Mouse (Mus musculus) left cerebral cortex, adult 2 months (tissue): ENCODE measurements around the gene Tns1. TPM values are rescaled to one million over a fixed set of nuclear protein-coding genes. Genes with fewer than 3 reads are reported as not detected.

ENCODE experiments used
- DNase-seq, 2 experiments: peaks; one replicate each; pipeline ENCODE4 v3.0.0; 2021 to 2022; ENCODE audit warnings: low spot score in 2 of 2, mixed read lengths in 1 of 2; ENCODE audit errors: extremely low spot score in 1 of 2
- H3K27ac ChIP-seq: fragments of 200-600 bp; 2 replicates; pipeline ENCODE4 v1.8.1; 2022
- H3K4me3 ChIP-seq: fragments of 200-600 bp; 2 replicates; pipeline ENCODE4 v1.8.1; 2022
- CTCF ChIP-seq: fragments of 200-600 bp; IDR thresholded peaks from 2 replicates; pipeline ENCODE4 v1.8.1; 2022; ENCODE audit warnings: antibody characterized with exemption, mild to moderate bottlenecking, moderate library complexity
- intact Hi-C: fragments of 180-260 bp; cut with DNase I; formaldehyde crosslinking; loops from one replicate; pipeline ENCODE4 v1.15.1; 2025
- total RNA-seq, 2 experiments: library from RNA; stranded (reverse); gene quantifications; 2 replicates each; pipeline ENCODE4 v1.2.3; 2021

The Tns1 gene
- total RNA-seq, 2 experiments from 2014 or later, result 43.5 to 46.4 TPM

GRCm38 (mm10) chr1:74119115-74119514, 5.1 kb downstream of the Tns1 start:
- no peak for DNase-seq
- H3K4me3 ChIP-seq, result no peak overlapping the region
- TF ChIP-seq CTCF, result no peak
- H3K27ac ChIP-seq, result no peak overlapping the region
- intact Hi-C loops, result no loop called here

GRCm38 (mm10) chr1:74117876-74118275, 6.4 kb downstream of the Tns1 start:
- no peak for TF ChIP-seq CTCF
- DNase-seq, result no peak
- no peak overlapping the region for H3K4me3 ChIP-seq
- no peak overlapping the region for H3K27ac ChIP-seq
- intact Hi-C loops, result no loop called here

- Histone ChIP-seq H3K4me3 (no peak overlapping the region), H3K27ac (no peak overlapping the region)
- DNase-seq, result no peak
- intact Hi-C loops, result no loop called here
- no peak for TF ChIP-seq CTCF
These were observed 11.2 kb downstream of the Tns1 start for GRCm38 (mm10) chr1:74113071-74113470.

GRCm38 (mm10) chr1:74111696-74112030, 12.6 kb downstream of the Tns1 start:
- no peak overlapping the region for H3K4me3 ChIP-seq
- intact Hi-C loops, result no loop called here
- TF ChIP-seq CTCF, result no peak
- no peak for DNase-seq
- no peak overlapping the region for H3K27ac ChIP-seq

- no peak overlapping the region for H3K27ac ChIP-seq
- H3K4me3 ChIP-seq, result no peak overlapping the region
- no peak for TF ChIP-seq CTCF
- no peak for DNase-seq
- intact Hi-C loops, result no loop called here
These were observed 13.1 kb downstream of the Tns1 start for GRCm38 (mm10) chr1:74110932-74111695.

GRCm38 (mm10) chr1:74109670-74110069, 14.6 kb downstream of the Tns1 start:
- intact Hi-C loops, result no loop called here
- DNase-seq, result no peak
- no peak overlapping the region for H3K4me3 ChIP-seq
- TF ChIP-seq CTCF, result no peak
- H3K27ac ChIP-seq, result no peak overlapping the region

- DNase-seq, result no peak
- intact Hi-C loops, result no loop called here
- Histone ChIP-seq H3K4me3 (no peak overlapping the region), H3K27ac (no peak overlapping the region)
- TF ChIP-seq CTCF, result no peak
These were observed 16.2 kb downstream of the Tns1 start for GRCm38 (mm10) chr1:74107931-74108618.

GRCm38 (mm10) chr1:74106214-74106613, 18.0 kb downstream of the Tns1 start:
- no peak for TF ChIP-seq CTCF
- no peak for DNase-seq
- intact Hi-C loops, result no loop called here

GRCm38 (mm10) chr1:74105660-74106059, 18.6 kb downstream of the Tns1 start:
- Histone ChIP-seq H3K4me3 (no peak overlapping the region), H3K27ac (no peak overlapping the region)
- no peak for TF ChIP-seq CTCF
- intact Hi-C loops, result no loop called here
- DNase-seq, result no peak

More at GRCm38 (mm10) chr1:74106214-74106613, 18.0 kb downstream of the Tns1 start:
- H3K4me3 ChIP-seq, result no peak overlapping the region
- no peak overlapping the region for H3K27ac ChIP-seq

GRCm38 (mm10) chr1:74103654-74104353, 20.4 kb downstream of the Tns1 start:
- Histone ChIP-seq H3K27ac (no peak overlapping the region), H3K4me3 (no peak overlapping the region)
- intact Hi-C loops, result no loop called here
- no peak for DNase-seq
- TF ChIP-seq CTCF, result no peak

GRCm38 (mm10) chr1:74099001-74099435, 25.2 kb downstream of the Tns1 start:
- intact Hi-C loops, result no loop called here
- Histone ChIP-seq H3K4me3 (peak overlapping the region; percentile 53; the same call in 1 of the 2 replicates), H3K27ac (no peak overlapping the region)
- TF ChIP-seq CTCF, result no peak
- DNase-seq, result no peak
